Mouse (Mus musculus) heart, adult 2 months (tissue): ENCODE measurements around the gene Heatr9.

Source experiments
- EP300 ChIP-seq: fragments of 200-500 bp; IDR thresholded peaks from 2 replicates; pipeline ENCODE4 v1.6.1; 2011; ENCODE audit warnings: low read depth, low read length, control low read depth; ENCODE audit not compliant: insufficient read depth
- POLR2A ChIP-seq: fragments of 200-500 bp; IDR thresholded peaks from 2 replicates; pipeline ENCODE4 v1.6.1; 2011; ENCODE audit warnings: mild to moderate bottlenecking, low read depth, low read length, control low read depth; ENCODE audit not compliant: insufficient read depth

DNA sequence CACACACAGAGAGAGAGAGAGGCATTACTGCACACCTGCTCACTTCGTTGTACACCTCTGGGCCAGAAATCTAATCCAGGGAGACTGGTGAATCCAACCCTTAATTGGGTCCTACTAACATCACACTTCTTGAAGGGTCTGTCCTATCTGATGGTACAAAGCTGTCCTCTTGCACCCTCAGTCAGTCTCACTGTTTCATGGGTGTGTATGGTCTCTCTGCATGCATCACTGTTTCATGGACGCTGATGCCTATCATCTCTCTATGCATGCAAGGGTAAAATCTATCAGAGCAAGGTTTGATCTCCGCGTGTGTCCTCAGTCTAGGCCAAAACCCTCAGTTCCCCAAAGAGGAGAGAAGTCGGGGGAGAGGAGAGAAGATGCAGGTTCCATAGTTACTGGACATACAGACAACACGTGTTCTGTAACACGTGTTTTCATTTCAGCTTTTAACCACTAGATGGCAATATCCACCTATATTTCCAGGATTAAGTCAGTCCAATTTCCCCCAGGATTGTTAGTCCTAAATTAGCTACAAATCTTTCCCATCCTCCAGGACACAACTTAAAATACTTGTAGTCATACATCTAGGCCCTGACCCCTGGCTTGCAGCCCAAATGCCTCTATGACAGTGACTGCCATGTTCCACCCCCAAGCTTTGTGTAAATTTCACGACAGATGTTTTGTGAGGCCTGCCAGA is 34.3 kb upstream of the Heatr9 start:
- TF ChIP-seq EP300 (no peak), POLR2A (no peak)
